Mouse (Mus musculus) spleen, postnatal 14 days (tissue): ENCODE results near the gene Kcnn3.

Source experiments
- DNase-seq, 2 experiments: peaks; one replicate each; pipeline ENCODE4 v3.0.0; 2021 to 2022; ENCODE audit warnings: low spot score in 2 of 2

Gene Kcnn3

GRCm38 (mm10) chr3:89565371-89565770, 45.4 kb downstream of the Kcnn3 start:
- DNase-seq, result no peak

DNA sequence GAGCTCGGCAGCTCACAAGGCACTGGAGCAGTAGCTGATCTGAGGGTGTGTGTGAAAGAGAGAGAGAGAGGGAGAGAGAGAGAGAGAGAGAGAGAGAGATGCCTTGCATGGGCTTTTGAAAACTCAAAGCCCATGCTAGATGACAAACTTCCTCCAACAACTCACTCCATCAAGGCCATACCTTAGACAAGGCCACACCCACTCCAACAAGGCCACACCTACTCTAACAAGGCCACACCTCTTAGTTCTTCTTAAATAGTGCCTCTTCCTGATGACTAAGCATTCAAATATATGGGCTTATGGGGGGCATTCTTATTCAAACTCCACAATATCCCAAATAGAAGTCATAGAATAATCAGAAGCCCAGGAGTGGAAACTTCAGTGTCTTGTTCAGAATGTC, 49.1 kb downstream of the Kcnn3 start:
- no peak for DNase-seq

DNA sequence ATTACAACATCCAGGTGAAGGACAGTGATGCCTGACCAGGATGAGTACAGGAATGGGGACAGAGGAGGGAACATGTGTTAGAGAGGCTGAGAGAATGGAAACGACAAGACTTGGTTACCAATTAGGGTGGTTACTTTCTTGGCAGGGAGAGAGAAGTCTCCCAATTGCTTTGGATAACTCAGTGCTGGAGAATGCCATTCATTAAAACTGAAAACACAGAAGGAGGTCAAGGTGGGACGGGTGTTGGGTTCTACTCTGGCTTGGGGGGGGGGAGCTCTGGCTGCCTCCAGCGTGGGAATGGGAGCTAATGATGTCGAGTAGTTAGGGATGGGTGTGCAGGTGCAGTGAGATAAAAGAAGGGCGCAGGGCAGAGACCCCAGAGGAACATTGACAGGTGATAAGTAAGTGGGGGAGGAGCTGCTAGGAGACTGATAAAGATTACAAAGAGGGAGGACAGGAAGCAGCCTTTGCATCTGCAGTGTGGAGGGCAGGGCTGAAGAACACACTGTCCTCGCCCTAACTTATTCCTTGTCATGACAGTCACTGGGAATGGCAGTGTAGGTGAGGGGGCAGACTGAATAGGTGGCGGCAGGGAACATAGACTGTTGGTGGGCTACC, 49.9 kb downstream of the Kcnn3 start:
- DNase-seq, result no peak

- no peak for DNase-seq
These were observed 50.4 kb downstream of the Kcnn3 start for GRCm38 (mm10) chr3:89570362-89570761.

DNA sequence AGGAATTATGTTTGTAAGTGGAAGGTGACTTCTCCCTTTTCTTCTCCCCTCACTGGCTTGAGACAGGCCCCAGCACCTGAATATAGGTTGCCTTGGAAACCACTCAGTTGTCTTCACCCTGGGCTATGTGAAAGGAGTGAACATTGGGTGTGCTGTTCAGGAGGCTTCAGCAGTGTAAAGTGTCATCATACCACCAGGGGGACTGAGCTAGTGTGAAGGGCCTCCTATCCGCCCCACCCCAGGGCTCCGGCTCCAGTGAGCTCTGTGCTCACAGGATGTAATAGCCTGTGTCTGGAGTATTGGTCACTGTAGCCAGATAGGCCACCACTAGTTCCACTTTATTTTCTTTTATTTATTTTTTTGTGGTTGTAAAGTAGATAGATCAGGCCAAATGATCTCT, 54.3 kb downstream of the Kcnn3 start:
- DNase-seq, result no peak

GRCm38 (mm10) chr3:89576381-89576780, 56.4 kb downstream of the Kcnn3 start:
- DNase-seq, result no peak

DNA sequence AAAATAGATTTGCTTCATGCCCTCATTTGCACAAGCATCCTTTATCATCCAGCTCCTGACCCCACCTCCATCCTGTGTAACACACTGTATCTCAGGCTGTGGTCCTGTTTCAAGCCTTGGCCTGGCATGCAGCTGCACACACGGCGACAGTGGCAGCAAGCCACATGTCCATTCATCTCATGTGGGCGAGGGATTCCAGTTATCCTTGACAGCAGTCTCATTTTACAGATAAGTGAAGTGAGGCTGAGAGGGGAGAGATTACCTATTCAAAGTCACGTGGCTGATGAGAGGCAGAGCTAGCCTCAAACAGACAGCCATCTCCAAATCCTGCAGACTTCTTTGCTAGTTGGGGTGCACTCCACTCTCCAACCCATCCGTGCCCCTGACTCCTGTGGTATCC, 57.2 kb downstream of the Kcnn3 start:
- no peak for DNase-seq

DNA sequence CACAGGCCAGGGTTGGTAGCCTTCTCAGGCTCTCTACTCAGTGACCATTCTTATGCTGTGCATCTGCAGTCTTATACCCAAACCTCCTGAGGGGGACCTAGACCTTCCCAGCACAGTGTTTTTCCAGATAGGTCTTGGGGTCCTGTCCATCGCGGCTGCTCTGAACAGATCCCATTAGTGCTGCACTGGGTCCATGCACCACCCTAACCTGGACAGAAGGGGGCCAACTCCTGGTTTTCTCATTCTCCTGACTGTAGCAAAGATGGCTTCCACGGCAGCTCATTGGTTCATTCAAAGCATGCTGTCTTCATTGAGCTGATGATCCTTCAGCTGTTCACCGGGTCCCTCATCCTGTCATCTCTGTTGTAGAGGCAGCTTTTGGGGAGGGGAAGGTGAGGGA, 58.1 kb downstream of the Kcnn3 start:
- no peak for DNase-seq

- DNase-seq, result no peak
These were observed 58.8 kb downstream of the Kcnn3 start for GRCm38 (mm10) chr3:89578803-89579202.

- DNase-seq, result no peak
These were observed 64.3 kb downstream of the Kcnn3 start for GRCm38 (mm10) chr3:89584254-89584653.

DNA sequence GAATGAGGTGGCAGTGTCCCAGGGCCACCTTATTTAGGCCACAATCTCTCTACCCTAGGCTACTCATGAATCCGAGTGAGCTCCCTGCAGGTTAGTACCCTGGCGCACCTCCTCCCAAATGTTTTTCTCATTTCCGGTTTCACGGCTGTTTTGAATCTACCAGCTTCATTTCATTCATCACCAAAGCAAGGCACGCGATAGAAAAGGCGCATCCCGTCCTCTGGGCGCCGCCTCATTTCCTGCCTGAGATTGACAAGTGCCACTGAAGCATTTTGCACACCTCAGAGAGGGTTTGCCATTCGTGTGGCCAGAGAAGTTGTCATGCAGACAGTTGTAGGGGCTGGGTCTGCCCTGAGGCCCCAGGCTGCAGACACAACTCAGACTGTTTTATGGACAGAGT, 68.5 kb downstream of the Kcnn3 start:
- no peak for DNase-seq

- no peak for DNase-seq
These were observed 69.4 kb downstream of the Kcnn3 start for GRCm38 (mm10) chr3:89589321-89589720.

DNA sequence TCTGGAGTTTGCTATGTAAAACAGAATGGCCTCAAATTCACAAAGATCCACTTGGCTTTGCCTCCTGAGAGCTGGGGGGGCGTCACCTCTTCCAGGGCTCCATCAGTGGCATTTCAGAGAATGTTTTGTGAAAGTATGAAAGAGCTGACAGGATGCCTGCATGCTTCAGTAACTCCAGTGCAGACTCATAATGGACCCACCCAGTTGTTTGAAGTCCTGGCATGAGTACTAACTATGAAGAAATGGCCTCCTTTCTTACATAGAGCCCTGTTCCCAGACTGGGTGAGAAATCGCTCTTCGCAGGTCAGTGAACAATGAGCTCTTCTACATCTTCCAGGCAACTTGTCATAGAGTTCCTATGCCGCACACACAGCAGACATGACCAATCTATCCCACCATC, 70.4 kb downstream of the Kcnn3 start:
- DNase-seq, result no peak

DNA sequence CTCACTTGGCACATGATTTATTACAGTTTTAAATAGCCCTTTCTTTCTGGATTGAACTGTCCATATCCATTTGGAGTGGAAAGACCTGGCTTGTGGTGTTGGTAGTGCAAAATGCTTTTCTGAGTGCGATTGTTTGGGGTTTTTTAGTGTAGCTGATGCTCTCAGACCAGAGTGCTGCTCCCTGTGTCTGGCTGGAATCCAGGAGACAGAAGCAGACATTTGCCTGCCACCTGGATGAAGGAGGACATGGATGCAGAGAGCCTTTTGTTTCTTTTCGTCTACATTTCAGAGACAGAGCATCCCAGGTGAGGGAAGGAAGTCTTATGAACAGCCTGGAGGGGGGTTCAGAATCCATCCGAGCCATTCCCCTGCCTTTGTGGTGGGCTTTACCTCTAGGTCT, 71.5 kb downstream of the Kcnn3 start:
- no peak for DNase-seq

DNA sequence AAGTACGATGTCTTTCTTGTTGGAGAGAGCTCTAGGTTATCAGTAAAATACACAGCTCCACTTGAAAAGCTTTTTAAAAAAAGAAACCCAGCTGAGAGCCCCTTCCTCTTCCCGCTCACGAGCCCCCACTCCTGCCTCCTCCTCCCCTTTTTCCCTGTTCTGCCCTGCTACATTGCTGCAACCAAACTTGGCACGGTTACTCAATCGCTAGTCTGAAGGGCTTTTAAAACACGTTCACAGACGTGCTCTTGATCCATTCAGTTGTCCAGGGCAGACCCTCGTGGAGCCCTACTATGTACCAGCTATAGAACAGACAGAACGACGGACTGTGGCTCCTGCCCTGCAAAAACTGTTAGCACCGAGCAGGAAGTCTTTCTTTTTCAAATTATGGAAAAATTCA, 72.8 kb downstream of the Kcnn3 start:
- no peak for DNase-seq

DNA sequence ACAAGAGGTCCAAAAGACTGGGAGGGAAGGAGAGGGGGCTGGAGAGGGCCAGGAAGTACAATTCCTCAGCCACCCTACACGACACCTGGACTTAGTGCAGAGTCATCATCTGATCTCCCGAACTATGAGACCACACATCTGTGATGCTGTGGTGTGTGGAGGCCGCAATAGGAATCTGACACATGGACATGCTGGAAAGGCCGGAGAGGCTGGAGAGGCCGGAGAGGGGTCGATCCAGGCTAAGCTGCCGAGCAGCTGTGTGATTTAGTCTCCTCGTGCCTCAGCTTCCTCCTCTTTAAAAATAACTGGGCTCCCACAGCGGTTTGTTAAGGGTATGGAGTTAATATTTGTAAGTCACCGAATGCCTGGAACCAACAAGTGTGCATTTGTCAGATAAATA, 73.6 kb downstream of the Kcnn3 start:
- DNase-seq, result no peak

DNA sequence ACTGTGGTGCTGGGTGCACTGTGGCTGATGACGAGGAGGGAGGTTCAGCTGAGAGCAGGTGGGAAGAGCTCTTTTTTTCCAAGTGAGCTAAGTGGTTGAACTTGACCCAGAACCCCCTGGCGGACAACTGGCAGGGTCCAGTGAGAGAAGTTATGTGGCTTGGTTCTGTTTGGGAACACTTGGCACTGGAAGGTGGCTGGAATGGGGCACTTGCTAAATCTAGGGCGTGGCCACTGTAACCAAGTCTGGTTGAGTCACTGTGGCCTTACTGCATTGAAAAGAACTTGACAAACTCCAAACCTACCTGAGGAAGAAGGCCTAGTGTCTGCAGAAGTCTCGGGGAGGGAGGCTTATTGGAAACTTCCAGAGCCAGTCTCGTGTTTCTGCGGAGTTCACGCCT, 78.4 kb downstream of the Kcnn3 start:
- DNase-seq, result no peak

- no peak for DNase-seq
These were observed 79.0 kb downstream of the Kcnn3 start for GRCm38 (mm10) chr3:89598967-89599366.

GRCm38 (mm10) chr3:89601060-89601459, 81.1 kb downstream of the Kcnn3 start:
- no peak for DNase-seq

GRCm38 (mm10) chr3:89603300-89603699, 83.3 kb downstream of the Kcnn3 start:
- no peak for DNase-seq

DNA sequence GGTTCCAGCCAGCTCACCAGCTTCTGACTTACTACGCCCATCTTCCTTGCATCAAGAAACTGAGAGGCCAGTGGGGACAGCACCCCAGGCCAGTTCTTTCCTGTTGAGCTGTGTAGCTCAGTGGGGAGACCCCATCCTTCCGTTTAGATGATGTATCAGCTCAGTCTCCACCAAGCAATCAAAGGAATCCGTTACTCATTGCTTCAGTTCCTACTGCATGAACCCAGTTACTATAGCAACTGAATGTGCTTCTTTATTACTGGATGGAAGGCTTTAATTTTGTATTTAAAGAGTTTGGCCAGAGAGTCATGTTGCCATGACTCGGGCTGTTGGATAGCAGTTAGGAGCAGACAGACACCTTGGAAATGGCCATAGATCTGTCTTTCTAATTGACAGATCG, 85.3 kb downstream of the Kcnn3 start:
- DNase-seq, result no peak

DNA sequence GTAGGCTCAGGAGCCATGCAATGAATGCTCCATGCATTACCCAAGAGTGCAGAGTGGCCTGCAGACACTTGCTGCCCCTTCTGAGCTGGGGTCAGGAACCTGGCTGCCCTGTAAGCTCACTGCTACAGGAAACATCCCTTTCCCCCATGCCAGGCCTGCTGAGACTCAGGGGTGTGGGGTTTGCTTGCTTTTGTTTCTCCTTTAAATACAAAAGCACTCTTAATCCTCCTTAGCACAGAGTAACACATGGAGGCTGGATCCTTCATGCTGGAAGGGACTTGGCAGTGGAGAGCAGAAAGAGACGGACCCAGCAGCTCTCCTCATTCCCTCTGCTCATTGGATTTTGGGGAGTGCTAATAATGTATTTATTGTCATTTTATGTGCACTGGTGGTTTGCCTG, 87.4 kb downstream of the Kcnn3 start:
- DNase-seq, result no peak

GRCm38 (mm10) chr3:89612048-89612447, 92.1 kb downstream of the Kcnn3 start:
- no peak for DNase-seq
